Mouse (Mus musculus) liver, embryonic 12.5 days (tissue): ENCODE measurements around the gene Hook2. TPM values are rescaled to one million over a fixed set of nuclear protein-coding genes. Genes with fewer than 3 reads are reported as not detected.

Experiments
- ATAC-seq: fragments of 200-750 bp; cut with Nextera tagmentation; 2 replicates; pipeline ENCODE4 v1.8.0; 2017; ENCODE audit warnings: moderate number of reproducible peaks, mild to moderate bottlenecking, moderate library complexity
- H3K27ac ChIP-seq: fragments of 300-500 bp; sonication (generic); 2 replicates; pipeline ENCODE4 v1.5.1; 2016; ENCODE audit warnings: mild to moderate bottlenecking
- H3K27me3 ChIP-seq: fragments of 300-500 bp; sonication (generic); replicated peaks from 2 replicates; pipeline ENCODE4 v1.6.1; 2016; ENCODE audit warnings: mild to moderate bottlenecking, moderate library complexity
- H3K36me3 ChIP-seq: fragments of 300-500 bp; sonication (generic); 2 replicates; pipeline ENCODE4 v1.6.1; 2016; ENCODE audit warnings: mild to moderate bottlenecking, moderate library complexity
- H3K4me1 ChIP-seq: fragments of 300-500 bp; sonication (generic); 2 replicates; pipeline ENCODE4 v1.6.1; 2016
- H3K4me2 ChIP-seq: fragments of 300-500 bp; sonication (generic); 2 replicates; pipeline ENCODE4 v1.6.1; 2016; ENCODE audit warnings: mild to moderate bottlenecking, moderate library complexity
- H3K4me3 ChIP-seq: fragments of 300-500 bp; sonication (generic); 2 replicates; pipeline ENCODE4 v1.5.1; 2016; ENCODE audit warnings: mild to moderate bottlenecking, moderate library complexity
- H3K9ac ChIP-seq: fragments of 300-500 bp; sonication (generic); 2 replicates; pipeline ENCODE4 v1.6.1; 2016; ENCODE audit warnings: mild to moderate bottlenecking, moderate library complexity
- H3K9me3 ChIP-seq: fragments of 300-500 bp; sonication (generic); replicated peaks from 2 replicates; pipeline ENCODE4 v1.6.1; 2016; ENCODE audit warnings: mild to moderate bottlenecking, moderate library complexity
- WGBS: fragments of 180-500 bp; shearing (Covaris S2); methylation state at CpG from one replicate; pipeline ENCODE4 v1.1.7; 2016; ENCODE audit not compliant: insufficient replicate concordance; 5-methylcytosine and 5-hydroxymethylcytosine counted together
- polyA plus RNA-seq: library from polyadenylated mRNA; unstranded; fragments of >200 nt; fragmentation: Nextera tagmentation; extraction: Ambion mirVana; gene quantifications from 2 replicates; pipeline ENCODE4 v1.2.1, GENCODE M21; 2016

The Hook2 gene
- polyA plus RNA-seq, 1 experiment from 2014 or later = 10.9 TPM

- H3K36me3 ChIP-seq = peaks cover 51% of the 10 kb centered on the region
- no peaks in the 10 kb centered on the region for H3K9me3 ChIP-seq
- H3K4me1 ChIP-seq = peaks cover 78% of the 10 kb centered on the region
- peak; percentile 86 for ATAC-seq
- peak within 1 kb of the TSS; percentile 97 for H3K27ac ChIP-seq
- H3K9ac ChIP-seq = peak within 1 kb of the TSS; percentile 94
- no peaks in the 10 kb centered on the region for H3K27me3 ChIP-seq
- peak within 1 kb of the TSS; percentile 98 for H3K4me2 ChIP-seq
- WGBS = under 1% methylated on average over 59 of the region's 59 CpGs
- H3K4me3 ChIP-seq = peak within 1 kb of the TSS; percentile 86
These were observed 46.4 kb downstream of the Hook2 start, which contains the start of gene Tnpo2 for GRCm38 (mm10) chr8:85036718-85037365. Gene Tnpo2, plus strand, starts transcription at chr8:85036915.

GRCm38 (mm10) chr8:85037366-85037680, 46.9 kb downstream of the Hook2 start:
- Histone ChIP-seq H3K36me3 (peaks cover 51% of the 10 kb centered on the region), H3K4me2 (peak overlapping the region; percentile 98), H3K4me1 (peaks cover 81% of the 10 kb centered on the region), H3K27me3 (no peaks in the 10 kb centered on the region), H3K9ac (peak overlapping the region; percentile 94), H3K27ac (peak overlapping the region; percentile 97), H3K4me3 (peak overlapping the region; percentile 86), H3K9me3 (no peaks in the 10 kb centered on the region)
- ATAC-seq = peak; percentile 40
- WGBS = 1% methylated on average over 14 of the region's 14 CpGs

GRCm38 (mm10) chr8:85037681-85038531, 47.5 kb downstream of the Hook2 start:
- peak; percentile 53 for ATAC-seq
- H3K27me3 ChIP-seq = no peaks in the 10 kb centered on the region
- peaks cover 51% of the 10 kb centered on the region for H3K36me3 ChIP-seq
- peaks cover 76% of the 10 kb centered on the region for H3K4me1 ChIP-seq
- peak overlapping the region; percentile 94 for H3K9ac ChIP-seq
- H3K4me3 ChIP-seq = peak overlapping the region; percentile 86
- WGBS = 1% methylated on average over 57 of the region's 57 CpGs
- H3K4me2 ChIP-seq = peak overlapping the region; percentile 98
- H3K27ac ChIP-seq = peak overlapping the region; percentile 97
- no peaks in the 10 kb centered on the region for H3K9me3 ChIP-seq

GRCm38 (mm10) chr8:85043619-85044018, 53.2 kb downstream of the Hook2 start:
- Histone ChIP-seq H3K9ac (no peak overlapping the region), H3K4me3 (no peak overlapping the region), H3K4me2 (no peak overlapping the region), H3K27ac (no peak overlapping the region), H3K4me1 (peaks cover 35% of the 10 kb centered on the region), H3K27me3 (no peaks in the 10 kb centered on the region), H3K9me3 (no peaks in the 10 kb centered on the region), H3K36me3 (peaks cover 94% of the 10 kb centered on the region)
- no peak for ATAC-seq
- 86% methylated on average over 6 of the region's 6 CpGs for WGBS

Other genes starting within 250 kb of the Hook2 start
- gene Nfix, start 190.3 kb upstream of the Hook2 start, polyA plus RNA-seq = 2.8 and 2.9 TPM in 2 replicates
- gene Dand5, start 167.8 kb upstream of the Hook2 start, polyA plus RNA-seq = 3.4 and 4.3 TPM in 2 replicates
- 69.9 and 71.0 TPM in 2 replicates for gene Gadd45gip1, start 159.1 kb upstream of the Hook2 start, polyA plus RNA-seq
- 274 and 281 TPM in 2 replicates for gene Rad23a, start 149.9 kb upstream of the Hook2 start, polyA plus RNA-seq
- gene Calr, start 143.7 kb upstream of the Hook2 start, polyA plus RNA-seq = 590 and 610 TPM in 2 replicates
- 96.3 and 98.6 TPM in 2 replicates for gene Farsa, start 133.6 kb upstream of the Hook2 start, polyA plus RNA-seq
- 110 TPM in 2 replicates for gene Syce2, start 118.5 kb upstream of the Hook2 start, polyA plus RNA-seq
- gene Gcdh, start 96.7 kb upstream of the Hook2 start, polyA plus RNA-seq = 41.1 and 44.3 TPM in 2 replicates
- gene Klf1, start 88.7 kb upstream of the Hook2 start, polyA plus RNA-seq = 517 and 552 TPM in 2 replicates
- gene Dnase2a, start 82.0 kb upstream of the Hook2 start, polyA plus RNA-seq = 10.8 and 11.4 TPM in 2 replicates
- 0.18 TPM in 2 replicates for gene Mast1, start 53.2 kb upstream of the Hook2 start, polyA plus RNA-seq
- 0.39 and 0.60 TPM in 2 replicates for gene Rtbdn, start 43.6 kb upstream of the Hook2 start, polyA plus RNA-seq
- gene Gm49661, start 21.2 kb upstream of the Hook2 start, polyA plus RNA-seq = 1.1 TPM in 1 of 2 replicates, not detected in the other
- gene Prdx2, start 21.0 kb upstream of the Hook2 start, polyA plus RNA-seq = 1,859 and 1,895 TPM in 2 replicates
- gene Rnaseh2a, start 20.8 kb upstream of the Hook2 start, polyA plus RNA-seq = 149 and 150 TPM in 2 replicates
- 18.0 and 18.3 TPM in 2 replicates for gene Junb, start 11.9 kb upstream of the Hook2 start, polyA plus RNA-seq
- gene Best2, start 23.9 kb downstream of the Hook2 start, polyA plus RNA-seq = not detected in 2 replicates
- gene Asna1, start 34.7 kb downstream of the Hook2 start, polyA plus RNA-seq = 85.8 and 87.3 TPM in 2 replicates
- 133 and 139 TPM in 2 replicates for gene Trir, start 36.2 kb downstream of the Hook2 start, polyA plus RNA-seq
- gene Tnpo2, start 46.3 kb downstream of the Hook2 start, polyA plus RNA-seq = 31.1 and 32.3 TPM in 2 replicates
- gene Fbxw9, start 69.5 kb downstream of the Hook2 start, polyA plus RNA-seq = 8.5 and 9.5 TPM in 2 replicates
- 0.80 TPM in 1 of 2 replicates, not detected in the other for gene Gm5741, start 77.4 kb downstream of the Hook2 start, polyA plus RNA-seq
- gene Dhps, start 81.2 kb downstream of the Hook2 start, polyA plus RNA-seq = 51.6 and 52.3 TPM in 2 replicates
- gene Wdr83os, start 90.1 kb downstream of the Hook2 start, polyA plus RNA-seq = 80.1 and 87.7 TPM in 2 replicates
- 30.8 and 33.1 TPM in 2 replicates for gene Wdr83, start 90.7 kb downstream of the Hook2 start, polyA plus RNA-seq
- gene Man2b1, start 92.7 kb downstream of the Hook2 start, polyA plus RNA-seq = 23.5 and 26.7 TPM in 2 replicates
- gene Zfp791, start 132.5 kb downstream of the Hook2 start, polyA plus RNA-seq = 0.35 and 0.66 TPM in 2 replicates
- not detected in 2 replicates for gene Cks1brt, start 161.3 kb downstream of the Hook2 start, polyA plus RNA-seq
- gene Olfr371, start 235.4 kb downstream of the Hook2 start, polyA plus RNA-seq = not detected in 2 replicates